Mouse (Mus musculus): ENCODE measurements around the gene Gm5072. TPM values are rescaled to one million over a fixed set of nuclear protein-coding genes. Genes with fewer than 3 reads are reported as not detected.
"Not testable (repeated sequence)": the region's sequence is repeated elsewhere in the genome, so short reads cannot be mapped to it uniquely, and the experiment has no call there.

Gene Gm5072
- not detected in 2 replicates for polyA plus RNA-seq (2012; rRNA removed)

GRCm38 (mm10) chrX:91392200-91392599 lies at the start of gene Gm5072:
Gene Gm5072 (plus strand): TSS chrX:91392500.
- H3K36me3 ChIP-seq (ENCODE audit: control insufficient read depth, insufficient read depth, low read length); H3K4me3 ChIP-seq (ENCODE audit: insufficient read depth, low read depth, low read length); H3K4me1 ChIP-seq (ENCODE audit: control insufficient read depth, insufficient read depth, low read length); DNase-seq; H3K27me3 ChIP-seq (replicated peaks; ENCODE audit: control insufficient read depth, insufficient read depth, low read length); H3K27ac ChIP-seq (ENCODE audit: insufficient read depth, low read depth, low read length): not testable (repeated sequence)
- no CpG with 5 or more reads among the region's 5 CpGs for WGBS

Other genes with a start within 250 kb of the Gm5072 start
- not detected in 2 replicates for gene Mageb2, start 60.8 kb upstream of the Gm5072 start, polyA plus RNA-seq (2012; rRNA removed)
- gene Gm8914, start 87.6 kb downstream of the Gm5072 start, polyA plus RNA-seq (2012; rRNA removed) = not detected in 2 replicates
- not detected in 2 replicates for gene 1700084M14Rik, start 183.4 kb downstream of the Gm5072 start, polyA plus RNA-seq (2012; rRNA removed)
- not detected in 2 replicates for gene Gm14781, start 239.7 kb downstream of the Gm5072 start, polyA plus RNA-seq (2012; rRNA removed)

All from kidney, adult 2 months (tissue).